Mouse (Mus musculus) CH12.LX (cell line): ENCODE results near the gene Ttc26. TPM values are rescaled to one million over a fixed set of nuclear protein-coding genes. Genes with fewer than 3 reads are reported as not detected.
A peak's percentile ranks its signal among the peaks of the same experiment; 100 is the strongest.
"Not testable (repeated sequence)": the region's sequence is repeated elsewhere in the genome, so short reads cannot be mapped to it uniquely, and the experiment has no call there.

Source experiments
- DNase-seq: peaks from one replicate; pipeline ENCODE4 v3.0.0-alpha.2; 2013; ENCODE audit errors: extremely low read depth
- H3K27ac ChIP-seq: 2 replicates; pipeline ENCODE4 v1.5.1; 2012; ENCODE audit warnings: low read depth, mild to moderate bottlenecking, control low read depth, moderate library complexity; ENCODE audit not compliant: insufficient read depth
- H3K27me3 ChIP-seq: replicated peaks from 2 replicates; pipeline ENCODE3; 2012; ENCODE audit warnings: inconsistent platforms
- H3K36me3 ChIP-seq, 2 experiments: replicated peaks in 1 of 2; 2 replicates each; pipeline versions ENCODE3 to v1.6.1; 2012; ENCODE audit warnings: inconsistent platforms in 1 of 2, low read length in 1 of 2, mild to moderate bottlenecking in 1 of 2, mixed read lengths in 1 of 2, moderate library complexity in 1 of 2; ENCODE audit not compliant: control insufficient read depth in 1 of 2, insufficient read depth in 1 of 2
- H3K4me1 ChIP-seq, 2 experiments: 2 replicates each; pipeline ENCODE4 v1.6.1; 2012; ENCODE audit warnings: inconsistent platforms in 1 of 2, moderate library complexity in 1 of 2; ENCODE audit not compliant: insufficient read depth in 2 of 2, control insufficient read depth in 1 of 2
- H3K4me2 ChIP-seq: 2 replicates; pipeline ENCODE4 v1.6.1; 2012; ENCODE audit warnings: low read depth, mild to moderate bottlenecking, control low read depth; ENCODE audit not compliant: poor library complexity, insufficient read depth, severe bottlenecking
- H3K4me3 ChIP-seq, 3 experiments: fragments of 150-350 bp in 1 of 3; sonication (generic) in 1 of 3; replicated peaks in 1 of 3; 2 replicates each; pipeline versions ENCODE3 to v1.5.1; 2011 to 2012; ENCODE audit warnings: low read depth in 2 of 3, low read length in 2 of 3, mild to moderate bottlenecking in 2 of 3, moderate library complexity in 2 of 3, control low read depth in 1 of 3, improper control_type of control experiment in 1 of 3, inconsistent platforms in 1 of 3, mixed read lengths in 1 of 3; ENCODE audit not compliant: poor library complexity in 1 of 3
- H3K79me2 ChIP-seq: replicated peaks from 2 replicates; pipeline ENCODE4 v1.6.1; 2012; ENCODE audit warnings: mild to moderate bottlenecking, moderate library complexity; ENCODE audit not compliant: control insufficient read depth, poor library complexity, insufficient read depth, severe bottlenecking; ENCODE audit errors: extremely low read depth
- H3K9ac ChIP-seq: 2 replicates; pipeline ENCODE4 v1.6.1; 2012; ENCODE audit warnings: low read depth, mild to moderate bottlenecking, control low read depth, moderate library complexity; ENCODE audit not compliant: insufficient read depth
- H3K9me3 ChIP-seq: replicated peaks from 2 replicates; pipeline ENCODE3; 2012; ENCODE audit warnings: low read length, inconsistent platforms, mixed read lengths
- CHD2 ChIP-seq: IDR thresholded peaks from 2 replicates; pipeline ENCODE4 v1.6.1; 2011; ENCODE audit warnings: low read length, improper control_type of control experiment
- CTCF ChIP-seq, 2 experiments: IDR thresholded peaks in 1 of 2; conservative IDR thresholded peaks in 1 of 2; 2 replicates each; pipeline ENCODE4 v1.5.1; 2011 to 2012; ENCODE audit warnings: low read depth in 2 of 2, low read length in 2 of 2, improper control_type of control experiment in 1 of 2, inconsistent platforms in 1 of 2, mild to moderate bottlenecking in 1 of 2, moderate library complexity in 1 of 2
- ELF1 ChIP-seq: IDR thresholded peaks from 2 replicates; pipeline ENCODE4 v1.6.1; 2014; ENCODE audit warnings: low read depth, mild to moderate bottlenecking, inconsistent platforms, low read length, improper control_type of control experiment
- EP300 ChIP-seq: IDR thresholded peaks from 2 replicates; pipeline ENCODE4 v1.6.1; 2011; ENCODE audit warnings: low read length, improper control_type of control experiment
- ETS1 ChIP-seq: conservative IDR thresholded peaks from 2 replicates; pipeline ENCODE4 v1.6.1; 2012; ENCODE audit warnings: low read depth, mild to moderate bottlenecking, inconsistent platforms, low read length, improper control_type of control experiment, moderate library complexity
- HCFC1 ChIP-seq: IDR thresholded peaks from 2 replicates; pipeline ENCODE4 v1.6.1; 2012; ENCODE audit warnings: low read depth, mild to moderate bottlenecking, inconsistent platforms, low read length, improper control_type of control experiment
- JUND ChIP-seq: conservative IDR thresholded peaks from 2 replicates; pipeline ENCODE4 v1.6.1; 2011; ENCODE audit warnings: low read depth, low read length, improper control_type of control experiment
- KAT2A ChIP-seq: IDR thresholded peaks from 2 replicates; pipeline ENCODE4 v1.6.1; 2012; ENCODE audit warnings: low read length, improper control_type of control experiment, inconsistent platforms; ENCODE audit not compliant: insufficient replicate concordance
- MAFK ChIP-seq: IDR thresholded peaks from 2 replicates; pipeline ENCODE4 v1.6.1; 2011; ENCODE audit warnings: low read length, improper control_type of control experiment; ENCODE audit not compliant: insufficient replicate concordance
- MAZ ChIP-seq: IDR thresholded peaks from 2 replicates; pipeline ENCODE4 v1.6.1; 2012; ENCODE audit warnings: low read depth, mild to moderate bottlenecking, inconsistent platforms, low read length, improper control_type of control experiment, moderate library complexity
- MEF2A ChIP-seq: IDR thresholded peaks from 2 replicates; pipeline ENCODE4 v1.6.1; 2014; ENCODE audit warnings: low read depth, mild to moderate bottlenecking, inconsistent platforms, low read length, improper control_type of control experiment, borderline replicate concordance
- MYC ChIP-seq: IDR thresholded peaks from 2 replicates; pipeline ENCODE4 v1.6.1; 2011; ENCODE audit warnings: low read depth, mild to moderate bottlenecking, improper control_type of control experiment, low read length
- NELFE ChIP-seq: IDR thresholded peaks from 2 replicates; pipeline ENCODE4 v1.6.1; 2011; ENCODE audit warnings: low read depth, low read length, improper control_type of control experiment
- PAX5 ChIP-seq: IDR thresholded peaks from 2 replicates; pipeline ENCODE4 v1.6.1; 2012; ENCODE audit warnings: low read length, inconsistent platforms, mixed read lengths
- POLR2AphosphoS2 ChIP-seq: IDR thresholded peaks from 2 replicates; pipeline ENCODE4 v1.6.1; 2011; ENCODE audit warnings: low read depth, low read length, improper control_type of control experiment
- RAD21 ChIP-seq: IDR thresholded peaks from 2 replicates; pipeline ENCODE4 v1.6.1; 2011; ENCODE audit warnings: low read depth, mild to moderate bottlenecking, low read length, improper control_type of control experiment, moderate library complexity
- SIN3A ChIP-seq: IDR thresholded peaks from 2 replicates; pipeline ENCODE4 v1.6.1; 2012; ENCODE audit warnings: low read length, improper control_type of control experiment, inconsistent platforms
- SMC3 ChIP-seq: IDR thresholded peaks from 2 replicates; pipeline ENCODE4 v1.6.1; 2011; ENCODE audit warnings: low read depth, low read length, improper control_type of control experiment
- UBTF ChIP-seq: IDR thresholded peaks from 2 replicates; pipeline ENCODE4 v1.6.1; 2012; ENCODE audit warnings: low read depth, mild to moderate bottlenecking, inconsistent platforms, low read length, improper control_type of control experiment, moderate library complexity
- USF2 ChIP-seq: conservative IDR thresholded peaks from 2 replicates; pipeline ENCODE4 v1.6.1; 2011; ENCODE audit warnings: low read depth, low read length, improper control_type of control experiment
- ZC3H11A ChIP-seq: IDR thresholded peaks from 2 replicates; pipeline ENCODE4 v1.6.1; 2012; ENCODE audit warnings: low read depth, mild to moderate bottlenecking, inconsistent platforms, low read length, improper control_type of control experiment
- ZKSCAN1 ChIP-seq: IDR thresholded peaks from 2 replicates; pipeline ENCODE4 v1.6.1; 2012; ENCODE audit warnings: low read depth, inconsistent platforms, low read length, improper control_type of control experiment, borderline replicate concordance
- ZMIZ1 ChIP-seq: IDR thresholded peaks from 2 replicates; pipeline ENCODE4 v1.6.1; 2012; ENCODE audit warnings: low read depth, mild to moderate bottlenecking, inconsistent platforms, low read length, improper control_type of control experiment
- ZNF384 ChIP-seq: IDR thresholded peaks from 2 replicates; pipeline ENCODE4 v1.6.1; 2012; ENCODE audit warnings: low read depth, low read length, improper control_type of control experiment, inconsistent platforms
- dilution Hi-C: fragments of 300-500 bp; cut with MboI; formaldehyde crosslinking; loops from 2 replicates; pipeline ENCODE4 v1.14.3; 2020; ENCODE audit warnings: low sequenced_read_pairs; ENCODE audit not compliant: extremely low pct_unique_long_range_greater_than_20kb, extremely low pct_ligation_motif_present
- in situ Hi-C: fragments of 300-500 bp; cut with MboI; formaldehyde crosslinking; loops from 3 replicates; pipeline ENCODE4 v1.14.3; 2019; ENCODE audit warnings: low sequenced_read_pairs, low pct_ligation_motif_present, low pct_unique_long_range_greater_than_20kb, mixed read lengths
- polyA plus RNA-seq: library from polyadenylated mRNA; unstranded; fragments of >175 nt; gene quantifications from 2 replicates; pipeline ENCODE4 v1.2.1, GENCODE M21; 2012; ENCODE audit warnings: low read depth; ENCODE audit not compliant: insufficient read length
- total RNA-seq, 2 experiments: library from RNA; depleted of rRNA; stranded (reverse); fragments of 300-350 nt in 1 of 2; fragments of >200 nt in 1 of 2; gene quantifications; 2 replicates each; pipeline ENCODE4 v1.2.3; 2012 to 2014

Gene Ttc26
- total and polyA plus RNA-seq, 3 experiments: 1.7 to 2.3 (median 1.8) TPM

DNA sequence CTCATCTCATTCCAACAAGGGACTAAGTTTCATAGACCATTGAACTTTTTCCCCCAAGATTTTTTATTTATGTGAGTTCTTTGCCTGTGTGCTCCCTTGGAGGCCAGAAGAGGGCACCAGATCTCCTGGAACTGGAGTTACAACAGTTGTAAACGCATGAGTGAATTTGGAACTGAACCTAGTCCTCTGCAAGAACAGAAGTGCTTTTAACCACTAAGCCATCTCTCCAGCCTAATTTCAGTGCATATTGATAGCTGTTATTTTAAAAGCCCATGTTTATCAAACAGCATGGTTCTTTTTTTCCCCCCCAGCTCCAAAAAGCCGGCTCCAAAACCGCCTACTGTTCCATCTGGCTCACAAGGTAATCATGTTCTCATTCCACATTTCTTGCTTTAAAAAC, 8.4 kb downstream of the Ttc26 start:
- H3K4me1 ChIP-seq: no peaks in the 10 kb centered on the region
- in situ Hi-C loops (no loop called here), dilution Hi-C loops (no loop called here)
- H3K4me2 ChIP-seq: no peak overlapping the region
- H3K36me3 ChIP-seq: no peaks in the 10 kb centered on the region
- no peak overlapping the region for H3K4me3 ChIP-seq
- H3K9me3 ChIP-seq: no peaks in the 10 kb centered on the region
- no peak overlapping the region for H3K9ac ChIP-seq
- H3K27ac ChIP-seq: no peak overlapping the region
- peak; percentile 70 for DNase-seq
- H3K27me3 ChIP-seq: no peaks in the 10 kb centered on the region
- TF ChIP-seq SMC3: peak; percentile 60
- peak; percentile 43 to 80; a peak in 3 of 4 replicates for TF ChIP-seq CTCF (conservative IDR thresholded peaks at IDR 0.05 in 1 of 2, IDR thresholded peaks at IDR 0.05 in 1 of 2; ENCODE audit: low read depth in 2 of 2, low read length in 2 of 2)
- no peak for TF ChIP-seq ZKSCAN1
- peak; percentile 74 for TF ChIP-seq RAD21
- 0 out of 2 replicates have a peak, but pooled peaks have one; percentile 29 for TF ChIP-seq JUND
- no peaks in the 10 kb centered on the region for H3K79me2 ChIP-seq

- H3K27me3 ChIP-seq, DNase-seq, H3K27ac ChIP-seq, dilution Hi-C loops, in situ Hi-C loops, H3K9me3 ChIP-seq, H3K4me1 ChIP-seq, H3K9ac ChIP-seq, H3K36me3 ChIP-seq: not testable (repeated sequence)
- Histone ChIP-seq H3K4me3 (peak overlapping the region in 2 of 3 experiments; percentile 85 to 97), H3K4me2 (peak overlapping the region; percentile 76; the same call in 1 of the 2 replicates), H3K79me2 (peaks cover 11% of the 10 kb centered on the region; the same call in 1 of the 2 replicates)
- TF ChIP-seq ZNF384: peak; percentile 72
Observed at GRCm38 (mm10) chr6:38432457-38432856, 51.2 kb downstream of the Ttc26 start.

GRCm38 (mm10) chr6:38433261-38434033, 52.2 kb downstream of the Ttc26 start, which contains the start of gene Ubn2:
TSS of gene Ubn2 (plus strand) at chr6:38433950.
- no peaks in the 10 kb centered on the region for H3K9me3 ChIP-seq
- peak; percentile 98 for DNase-seq
- no peaks in the 10 kb centered on the region for H3K27me3 ChIP-seq
- peak within 1 kb of the TSS; percentile 79 for H3K27ac ChIP-seq
- peaks cover 0 to 10% of the 10 kb centered on the region in 2 experiments; a peak in 2 of 4 replicates for H3K4me1 ChIP-seq
- H3K4me3 ChIP-seq: peak within 1 kb of the TSS; percentile 85 to 97 (median 91)
- H3K9ac ChIP-seq: peak within 1 kb of the TSS; percentile 72
- no peaks in the 10 kb centered on the region for H3K36me3 ChIP-seq
- H3K4me2 ChIP-seq: peak within 1 kb of the TSS; percentile 95
- dilution Hi-C loops (no loop called here), in situ Hi-C loops (no loop called here)
- H3K79me2 ChIP-seq: peaks cover 15% of the 10 kb centered on the region; the same call in 1 of the 2 replicates
- TF ChIP-seq ZKSCAN1 (no peak), MYC (0 out of 2 replicates have a peak, but pooled peaks have one; percentile 31), EP300 (no peak), ETS1 (no peak; the same call in 1 of the 2 replicates), CHD2 (no peak), MAZ (peak; percentile 62; the same call in 1 of the 2 replicates), NELFE (peak; percentile 74), SIN3A (peak; percentile 100), MEF2A (peak; percentile 41; the same call in 1 of the 2 replicates), HCFC1 (peak; percentile 79), ZMIZ1 (no peak; the same call in none of the 2 replicates), MAFK (no peak), UBTF (0 out of 2 replicates have a peak, but pooled peaks have one; percentile 27), JUND (no peak; the same call in 1 of the 2 replicates), ZC3H11A (no peak), POLR2AphosphoS2 (no peak), SMC3 (no peak), KAT2A (no peak), USF2 (no peak), PAX5 (no peak), ELF1 (peak; percentile 76)
